Mouse (Mus musculus) limb, embryonic 11.5 days (tissue): ENCODE measurements at regions not wholly inside any gene's neighbourhood (a gene's known extent, or its start where the extent isn't known, plus 50 kb on each side); places are given as distances from the start of the nearest gene placed in this dataset.

Source experiments
- ATAC-seq: fragments of 200-750 bp; cut with Nextera tagmentation; 2 replicates; pipeline ENCODE4 v1.8.0; 2017; ENCODE audit warnings: low read depth; ENCODE audit not compliant: insufficient number of reproducible peaks, low FRiP score, low TSS enrichment
- DNase-seq: peaks from one replicate; pipeline ENCODE4 v3.0.0-alpha.2; 2015; ENCODE audit warnings: low spot score
- H3K27ac ChIP-seq: fragments of 300-500 bp; sonication (generic); replicated peaks from 2 replicates; pipeline ENCODE4 v1.5.1; 2014; ENCODE audit warnings: low read depth, mild to moderate bottlenecking, low read length
- H3K27me3 ChIP-seq: fragments of 300-500 bp; sonication (generic); 2 replicates; pipeline ENCODE4 v1.6.1; 2014; ENCODE audit warnings: mild to moderate bottlenecking, low read length, mixed read lengths; ENCODE audit not compliant: control insufficient read depth, insufficient read depth
- H3K36me3 ChIP-seq: fragments of 300-500 bp; sonication (generic); 2 replicates; pipeline ENCODE4 v1.6.1; 2014; ENCODE audit warnings: mild to moderate bottlenecking, low read length, moderate library complexity, mixed read lengths; ENCODE audit not compliant: control insufficient read depth, insufficient read depth
- H3K4me1 ChIP-seq: fragments of 300-500 bp; sonication (generic); 2 replicates; pipeline ENCODE4 v1.6.1; 2014; ENCODE audit warnings: low read length, mixed read lengths; ENCODE audit not compliant: control insufficient read depth, insufficient read depth
- H3K4me2 ChIP-seq: fragments of 300-500 bp; sonication (generic); 2 replicates; pipeline ENCODE4 v1.6.1; 2014; ENCODE audit warnings: low read depth, mild to moderate bottlenecking, moderate library complexity; ENCODE audit not compliant: severe bottlenecking
- H3K4me3 ChIP-seq: fragments of 300-500 bp; sonication (generic); 2 replicates; pipeline ENCODE4 v1.5.1; 2014; ENCODE audit warnings: low read depth, low read length
- H3K9ac ChIP-seq: fragments of 300-500 bp; sonication (generic); 2 replicates; pipeline ENCODE4 v1.6.1; 2014; ENCODE audit warnings: mild to moderate bottlenecking, low read length
- H3K9me3 ChIP-seq: fragments of 300-500 bp; sonication (generic); 2 replicates; pipeline ENCODE4 v1.6.1; 2016; ENCODE audit warnings: low read length; ENCODE audit not compliant: control insufficient read depth
- WGBS: fragments of 180-500 bp; shearing (Covaris S2); extraction: QIAGEN DNeasy Blood & Tissue Kit; methylation state at CpG from one replicate; pipeline ENCODE4 v1.1.7; 2014; 5-methylcytosine and 5-hydroxymethylcytosine counted together

- no peak for ATAC-seq
- DNase-seq: no peak
- Histone ChIP-seq H3K4me3 (no peak overlapping the region), H3K9me3 (no peaks in the 10 kb centered on the region), H3K27ac (no peak overlapping the region), H3K36me3 (no peaks in the 10 kb centered on the region), H3K4me2 (no peak overlapping the region), H3K27me3 (no peaks in the 10 kb centered on the region), H3K4me1 (no peaks in the 10 kb centered on the region), H3K9ac (no peak overlapping the region)
Measured at GRCm38 (mm10) chr17:93355238-93355637, 156.4 kb downstream of the Adcyap1 start.

DNA sequence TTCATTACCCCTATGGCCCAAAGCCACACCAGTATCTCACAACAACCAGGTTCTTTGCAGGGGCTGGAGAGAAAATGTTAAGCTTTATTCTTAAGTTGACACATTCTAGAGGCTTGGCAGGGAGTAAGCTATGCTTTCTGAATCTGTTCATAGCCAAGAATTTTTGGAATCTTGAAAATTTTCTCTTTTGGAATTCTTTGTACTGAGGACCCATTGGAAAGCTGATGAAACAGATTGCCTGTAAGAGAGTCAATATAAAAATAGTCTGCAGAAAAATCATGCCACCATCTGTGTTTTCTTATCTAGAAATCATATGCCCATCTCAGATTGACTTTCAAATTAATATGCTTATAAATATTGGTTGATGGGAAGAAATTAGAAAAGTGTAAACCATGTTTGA lies 164.1 kb downstream of the Adcyap1 start:
- no peak for DNase-seq
- Histone ChIP-seq H3K36me3 (no peaks in the 10 kb centered on the region), H3K27ac (no peak overlapping the region), H3K4me2 (no peak overlapping the region), H3K4me1 (no peaks in the 10 kb centered on the region), H3K9me3 (no peaks in the 10 kb centered on the region), H3K27me3 (no peaks in the 10 kb centered on the region), H3K9ac (no peak overlapping the region), H3K4me3 (no peak overlapping the region)
- ATAC-seq: no peak

DNA sequence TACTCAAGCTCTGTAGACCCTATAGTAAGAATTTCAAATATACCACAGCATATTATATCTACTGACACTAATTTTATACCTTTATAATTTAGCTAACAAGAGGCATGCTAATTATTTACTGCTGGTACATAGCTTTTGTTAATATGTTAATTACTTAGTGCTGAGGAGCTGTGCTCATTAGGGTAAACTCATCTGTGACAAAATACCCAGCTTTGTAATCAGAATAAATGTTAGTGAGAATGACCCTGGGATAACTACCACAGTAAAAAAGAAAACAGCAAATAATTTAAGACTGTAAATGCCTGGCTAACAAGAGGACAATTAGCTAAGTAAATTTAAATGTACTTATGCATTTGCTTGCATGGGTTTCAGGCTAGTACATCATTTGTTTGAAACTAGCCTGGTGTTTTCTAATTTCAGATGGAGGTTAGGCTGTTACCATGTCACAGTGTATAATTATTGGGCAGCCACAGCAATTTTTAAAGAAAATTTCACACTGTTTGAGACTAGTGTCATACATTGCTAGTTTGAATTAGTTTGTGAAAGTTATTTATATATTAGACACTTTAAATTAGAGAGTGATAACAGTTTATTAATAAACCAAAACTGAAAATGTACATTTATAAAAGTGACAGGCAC lies 178.8 kb downstream of the Adcyap1 start:
- Histone ChIP-seq H3K4me3 (no peak overlapping the region), H3K4me1 (no peaks in the 10 kb centered on the region), H3K36me3 (no peaks in the 10 kb centered on the region), H3K9ac (no peak overlapping the region), H3K27ac (no peak overlapping the region), H3K9me3 (no peaks in the 10 kb centered on the region), H3K27me3 (no peaks in the 10 kb centered on the region), H3K4me2 (no peak overlapping the region)
- DNase-seq: no peak
- ATAC-seq: no peak

GRCm38 (mm10) chr17:93379789-93380398 lies 181.1 kb downstream of the Adcyap1 start:
- H3K4me3 ChIP-seq: no peak overlapping the region
- H3K9me3 ChIP-seq: no peaks in the 10 kb centered on the region
- WGBS: 94% methylated on average over 4 of the region's 4 CpGs
- no peaks in the 10 kb centered on the region for H3K4me1 ChIP-seq
- ATAC-seq (no peak), DNase-seq (no peak)
- H3K27me3 ChIP-seq: no peaks in the 10 kb centered on the region
- H3K36me3 ChIP-seq: no peaks in the 10 kb centered on the region
- no peak overlapping the region for H3K4me2 ChIP-seq
- no peak overlapping the region for H3K27ac ChIP-seq
- no peak overlapping the region for H3K9ac ChIP-seq

DNA sequence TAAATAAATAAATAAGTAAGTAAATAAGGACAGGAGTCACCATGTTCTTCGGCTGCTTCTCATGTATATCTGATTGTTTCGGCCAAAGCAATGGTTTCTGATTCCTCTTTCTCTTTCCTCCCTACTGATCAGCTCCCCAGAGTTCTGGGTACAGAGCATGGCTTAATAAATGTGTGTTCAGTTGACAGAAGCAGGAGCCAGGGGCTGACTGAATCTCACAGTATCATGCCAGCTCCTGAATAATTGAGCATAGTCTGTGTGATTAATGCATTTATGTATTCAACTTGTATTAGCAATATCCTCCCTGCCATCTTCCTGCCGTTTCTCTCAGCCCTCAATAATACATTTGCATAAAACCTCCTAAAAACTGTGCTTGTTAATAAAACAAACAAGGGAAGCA lies 191.4 kb downstream of the Adcyap1 start:
- no peaks in the 10 kb centered on the region for H3K9me3 ChIP-seq
- DNase-seq (no peak), ATAC-seq (no peak)
- WGBS: 90% methylated on average over 3 of the region's 3 CpGs
- H3K4me1 ChIP-seq: no peaks in the 10 kb centered on the region
- H3K9ac ChIP-seq: no peak overlapping the region
- no peaks in the 10 kb centered on the region for H3K36me3 ChIP-seq
- H3K4me3 ChIP-seq: no peak overlapping the region
- H3K27ac ChIP-seq: no peak overlapping the region
- no peaks in the 10 kb centered on the region for H3K27me3 ChIP-seq
- H3K4me2 ChIP-seq: no peak overlapping the region

DNA sequence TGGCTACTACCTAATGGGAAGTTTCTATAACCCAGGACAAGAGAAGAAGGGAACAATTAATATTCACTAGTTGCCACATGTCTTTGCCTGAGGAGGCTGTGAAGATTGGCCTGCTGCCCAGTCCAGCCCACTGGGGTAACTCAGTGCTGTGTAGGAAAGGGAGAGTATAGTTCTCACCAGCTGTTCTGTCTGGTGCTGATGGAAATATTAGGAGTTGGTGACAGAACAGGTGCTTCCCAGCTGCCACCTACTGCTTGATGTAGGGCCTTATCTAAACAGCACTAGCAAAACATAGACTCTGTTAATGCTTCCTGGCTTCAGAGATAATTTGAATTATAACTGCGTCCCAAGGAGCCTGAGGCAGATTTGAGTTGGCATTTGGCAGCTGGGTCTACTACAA lies 210.5 kb downstream of the Adcyap1 start:
- no peaks in the 10 kb centered on the region for H3K9me3 ChIP-seq
- H3K9ac ChIP-seq: no peak overlapping the region
- H3K27me3 ChIP-seq: no peaks in the 10 kb centered on the region
- no peaks in the 10 kb centered on the region for H3K36me3 ChIP-seq
- DNase-seq (no peak), ATAC-seq (peak; percentile 80)
- no peak overlapping the region for H3K4me3 ChIP-seq
- WGBS: 71% methylated on average over 1 of the region's 1 CpGs
- H3K4me1 ChIP-seq: no peaks in the 10 kb centered on the region
- no peak overlapping the region for H3K27ac ChIP-seq
- no peak overlapping the region for H3K4me2 ChIP-seq
